Mouse (Mus musculus) E14TG2a.4 (cell line): Measurements from ENCODE around the gene Zfp513.

Experiments used
- CTCF ChIP-seq: conservative IDR thresholded peaks from 2 replicates; pipeline ENCODE4 v1.5.1; 2014; ENCODE audit warnings: low read length
- NANOG ChIP-seq: IDR thresholded peaks from 2 replicates; pipeline ENCODE4 v1.6.1; 2014; ENCODE audit warnings: borderline replicate concordance, low read length, mixed read lengths

GRCm38 (mm10) chr5:31219474-31219873 is 17.4 kb upstream of the Zfp513 start:
- TF ChIP-seq CTCF (no peak), NANOG (no peak)
